Mouse (Mus musculus): ENCODE results near the gene Psmd12. TPM values are rescaled to one million over a fixed set of nuclear protein-coding genes. Genes with fewer than 3 reads are reported as not detected.

Gene Psmd12
- 102 TPM for polyA plus RNA-seq (2015; fragmentation: Illumina TruSeq; extraction: RNeasy Lipid Tissue Mini Kit (QIAGEN cat#74804); ENCODE audit: low read depth, low replicate concordance)

GRCm38 (mm10) chr11:107479053-107479861 is at the start of gene Psmd12:
TSS of gene Psmd12 (plus strand) at chr11:107479484.

GRCm38 (mm10) chr11:107470521-107471041 is 8.7 kb upstream of the Psmd12 start, which contains the start of gene Pitpnc1:
TSS of gene Pitpnc1 (minus strand) at chr11:107470699.

GRCm38 (mm10) chr11:107547351-107548203 is 68.3 kb downstream of the Psmd12 start, which contains the start of gene Helz:
TSS of gene Helz (plus strand) at chr11:107547930.

Other genes with a start within 250 kb of the Psmd12 start
- gene Pitpnc1, start 8.8 kb upstream of the Psmd12 start, polyA plus RNA-seq (2015; fragmentation: Illumina TruSeq; extraction: RNeasy Lipid Tissue Mini Kit (QIAGEN cat#74804); ENCODE audit: low read depth, low replicate concordance) = 45.7 TPM
- 12.1 TPM for gene Helz, start 68.4 kb downstream of the Psmd12 start, polyA plus RNA-seq (2015; fragmentation: Illumina TruSeq; extraction: RNeasy Lipid Tissue Mini Kit (QIAGEN cat#74804); ENCODE audit: low read depth, low replicate concordance)
- 0.37 TPM for gene Cacng1, start 237.0 kb downstream of the Psmd12 start, polyA plus RNA-seq (2015; fragmentation: Illumina TruSeq; extraction: RNeasy Lipid Tissue Mini Kit (QIAGEN cat#74804); ENCODE audit: low read depth, low replicate concordance)

All from brain, adult 10 weeks (tissue).